Mouse (Mus musculus): ENCODE measurements around the gene Fbxl17.

Gene Fbxl17

DNA sequence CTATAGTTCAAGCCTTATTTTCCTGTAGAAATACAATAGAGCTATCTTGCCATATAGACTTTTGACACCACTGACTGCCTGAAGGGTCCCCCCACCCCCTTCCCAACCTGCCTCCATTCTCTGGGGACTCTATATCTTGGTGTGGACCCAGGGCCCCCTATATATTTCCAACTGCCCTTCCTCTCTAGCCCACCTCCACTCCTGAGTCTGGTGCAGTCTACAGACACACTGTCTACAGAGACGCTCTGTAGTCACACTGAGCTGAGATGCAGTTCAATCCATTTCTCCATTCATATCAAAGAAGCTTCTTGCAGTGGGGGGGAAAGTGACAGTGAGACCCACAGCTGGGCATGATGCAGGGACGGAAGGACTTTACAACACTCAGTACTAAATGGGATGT, 226.5 kb downstream of the Fbxl17 start:
- DNase-seq = no peak

DNA sequence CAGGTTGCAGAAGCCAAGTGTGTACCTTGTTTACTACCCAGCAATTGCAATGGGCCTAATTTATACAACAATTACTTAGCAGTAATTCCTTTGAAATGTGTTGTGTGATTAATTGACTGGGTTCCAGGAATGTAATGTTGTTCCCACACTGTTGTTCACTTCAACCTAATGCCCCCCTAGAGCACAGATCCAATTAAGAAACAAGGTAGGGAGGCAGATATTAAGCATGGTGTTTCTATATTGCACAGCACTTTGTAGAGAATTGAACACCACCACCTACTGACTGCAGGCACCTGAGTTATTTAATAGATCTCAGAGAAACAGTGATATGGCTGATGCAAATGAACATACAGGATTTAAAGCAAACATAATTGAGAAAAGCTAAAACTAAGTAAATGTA, 226.9 kb downstream of the Fbxl17 start:
- DNase-seq = no peak

DNA sequence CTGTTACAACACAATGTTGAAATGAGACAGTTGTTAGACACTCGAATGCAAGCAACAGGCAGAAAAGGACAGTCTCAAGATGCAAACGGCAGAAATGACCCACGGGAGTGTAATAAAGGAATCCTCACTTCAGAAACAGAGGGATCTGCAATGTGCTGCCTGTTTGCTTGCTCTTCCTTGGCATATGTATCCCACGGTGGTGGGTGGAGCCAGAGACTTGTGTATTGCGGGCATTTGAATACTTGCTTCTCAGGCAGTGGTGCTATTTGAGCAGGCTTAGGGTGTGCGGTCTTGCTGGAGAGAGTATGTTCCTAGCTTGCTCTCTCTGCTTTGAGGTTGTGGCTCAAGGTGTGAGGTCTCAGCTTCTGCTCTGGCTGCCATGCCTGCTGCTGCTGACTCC, 228.8 kb downstream of the Fbxl17 start:
- no peak for DNase-seq

DNA sequence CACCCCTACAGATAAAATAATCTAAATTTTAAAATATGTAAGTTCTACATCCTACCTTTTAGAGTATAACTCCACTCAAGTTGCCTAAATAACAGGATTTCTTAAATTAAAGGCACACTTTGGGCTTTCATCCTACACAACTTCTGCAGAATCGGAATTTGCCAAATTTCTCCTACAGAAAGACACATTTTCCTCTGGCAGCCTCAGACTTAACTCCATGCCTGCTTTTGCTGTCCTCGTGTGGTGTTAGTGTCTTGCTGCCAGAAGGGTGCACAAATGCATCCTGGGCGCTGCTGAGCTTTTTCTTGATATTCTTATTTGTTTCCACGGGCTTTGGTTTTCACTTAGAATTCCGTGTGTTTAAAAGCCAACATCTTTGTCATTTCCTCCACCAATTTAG, 229.3 kb downstream of the Fbxl17 start:
- no peak for DNase-seq

DNA sequence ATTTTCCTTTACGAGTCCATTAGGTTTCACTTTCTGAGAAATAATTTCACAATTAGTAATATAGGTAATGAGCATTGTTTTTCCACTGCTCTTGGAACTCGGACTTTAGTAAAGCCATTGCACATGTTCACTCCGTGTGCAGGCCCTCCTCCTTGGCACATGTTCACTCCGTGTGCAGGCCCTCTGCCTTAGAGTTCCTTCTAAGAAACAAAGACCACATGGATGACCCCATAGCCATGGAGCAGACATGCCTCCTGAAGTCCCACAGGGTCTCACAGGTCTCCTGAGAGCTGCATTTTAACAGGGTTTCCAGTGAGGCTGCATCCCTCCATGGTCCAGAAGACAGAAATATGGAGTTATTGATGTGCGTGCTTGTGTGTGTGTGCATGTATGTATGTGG, 237.1 kb downstream of the Fbxl17 start:
- no peak for DNase-seq

DNA sequence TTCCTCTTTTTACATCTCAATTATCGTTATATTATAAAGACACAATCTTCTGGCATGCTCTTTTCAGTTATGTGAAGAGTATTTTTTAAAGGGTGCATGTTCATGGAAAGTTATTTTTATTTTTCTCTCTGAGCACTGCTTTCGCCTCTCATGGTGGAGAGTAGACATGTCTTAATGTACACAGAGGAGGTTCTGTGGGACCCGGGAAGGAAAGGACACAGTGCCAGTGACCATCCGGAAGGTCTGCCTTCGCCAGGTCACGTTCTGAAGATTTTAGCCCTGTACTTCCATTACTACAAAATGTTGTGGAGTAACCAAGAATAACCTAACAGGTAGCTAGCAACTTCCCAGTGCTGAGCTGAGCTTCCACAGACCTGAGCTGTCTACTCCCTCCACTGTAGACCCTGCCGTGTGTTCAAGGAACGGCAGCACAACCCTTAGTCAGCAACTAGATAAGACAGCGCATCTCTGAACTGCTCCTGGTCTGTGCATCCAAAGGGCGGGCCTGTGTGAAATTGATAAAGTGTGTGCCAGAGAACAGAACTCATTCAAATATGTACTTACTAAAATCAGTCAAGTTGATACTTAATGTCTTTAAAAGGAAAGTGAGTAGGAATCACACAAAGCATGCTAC, 238.2 kb downstream of the Fbxl17 start:
- no peak for DNase-seq

DNA sequence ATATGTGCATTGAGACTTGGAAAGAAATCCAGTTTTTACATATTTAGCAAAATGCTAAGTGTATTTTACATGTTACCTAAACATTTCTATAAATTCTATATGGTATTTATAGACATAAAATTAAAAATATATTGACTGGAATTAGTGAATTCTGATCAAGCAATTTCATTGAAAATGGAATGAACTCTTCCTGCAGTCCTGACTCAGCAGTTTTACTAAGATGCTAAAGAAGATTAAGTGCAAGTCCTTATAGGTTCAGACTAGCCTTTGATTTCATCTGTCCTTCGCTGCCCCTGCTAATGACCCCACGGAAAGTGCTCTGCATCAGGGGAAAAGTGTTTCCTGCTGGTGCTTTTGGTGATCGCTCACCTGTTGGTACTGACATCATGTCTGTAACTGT, 240.7 kb downstream of the Fbxl17 start:
- no peak for DNase-seq

DNA sequence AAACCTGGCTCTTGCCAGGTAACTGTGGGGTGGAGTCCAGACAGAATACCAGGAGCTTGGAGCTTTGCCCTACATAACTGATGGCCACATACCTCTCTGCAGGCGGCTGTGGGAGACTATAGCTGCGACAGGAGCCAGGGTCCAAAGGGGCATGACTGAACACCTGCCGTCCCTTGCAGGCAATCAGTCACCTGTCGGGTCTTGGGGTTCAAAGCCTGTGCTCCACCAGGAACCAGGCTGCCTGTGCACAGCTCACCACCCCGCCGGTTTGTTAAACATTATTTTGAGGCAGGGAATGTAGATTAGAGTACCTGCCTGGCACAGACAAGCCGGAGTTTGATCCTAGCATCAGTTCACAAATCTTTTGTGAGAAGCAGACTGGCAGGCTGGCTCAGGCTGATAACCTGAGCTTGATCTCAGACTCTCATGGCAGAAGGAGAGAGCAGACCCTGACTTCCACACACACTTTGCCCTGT, 253.6 kb downstream of the Fbxl17 start:
- DNase-seq = peak; percentile 5 to 41

DNA sequence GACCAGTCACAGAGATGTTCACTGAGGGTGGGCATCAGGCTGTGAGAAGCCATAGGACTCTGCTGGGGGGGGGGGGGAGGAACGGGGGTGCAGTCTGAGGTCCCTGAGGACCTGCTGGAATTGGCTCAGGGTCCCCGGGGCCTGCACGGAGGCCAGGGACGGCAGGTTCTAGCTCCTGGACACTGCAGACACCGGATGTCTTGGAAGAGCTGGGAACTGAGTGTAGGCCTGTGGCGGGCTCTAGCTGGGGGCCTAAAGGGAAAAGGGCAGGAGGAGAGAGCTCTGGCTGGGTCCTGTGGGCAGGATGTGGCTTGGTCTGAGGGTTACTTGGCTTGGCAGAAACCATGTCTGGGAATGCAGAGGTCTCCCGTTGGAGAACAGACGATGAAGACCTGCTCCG, 254.3 kb downstream of the Fbxl17 start:
- DNase-seq = no peak

DNA sequence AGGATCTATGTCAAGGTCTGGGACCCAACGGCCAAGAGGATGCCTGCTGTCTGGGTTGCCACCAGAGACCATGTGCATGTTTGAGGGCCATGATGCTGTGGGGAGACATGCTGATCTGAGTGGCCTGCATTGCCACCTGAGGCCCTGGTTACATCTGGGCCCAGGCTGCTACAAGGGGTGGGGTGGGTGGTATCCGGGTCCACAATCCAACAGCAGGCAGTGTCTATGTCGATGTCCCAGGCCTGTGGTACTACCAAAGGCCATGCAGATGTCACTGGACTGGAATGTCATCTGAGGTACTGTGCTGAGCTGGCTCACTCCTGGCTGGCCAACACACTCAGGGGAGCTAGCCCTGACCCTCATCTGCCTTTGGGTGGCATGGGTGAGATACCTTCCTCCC, 257.1 kb downstream of the Fbxl17 start:
- no peak for DNase-seq

DNA sequence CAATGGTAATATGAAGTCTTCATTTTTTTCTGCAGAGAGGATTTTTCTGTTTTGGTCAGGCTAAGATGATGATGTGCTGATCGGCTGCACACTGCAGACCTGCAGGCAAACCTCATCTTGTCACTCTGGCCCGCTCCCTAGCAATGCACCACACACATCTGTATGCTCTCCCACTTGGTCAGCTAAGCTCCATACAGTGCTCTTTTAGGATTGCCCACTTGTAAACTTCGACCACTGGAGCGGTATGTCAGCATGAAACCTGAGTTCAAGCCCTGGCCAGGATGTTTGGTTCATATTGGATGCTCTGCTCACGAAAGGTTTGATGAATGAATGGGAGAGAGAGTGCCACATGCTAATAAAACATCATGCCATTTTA, 259.1 kb downstream of the Fbxl17 start:
- no peak for DNase-seq

DNA sequence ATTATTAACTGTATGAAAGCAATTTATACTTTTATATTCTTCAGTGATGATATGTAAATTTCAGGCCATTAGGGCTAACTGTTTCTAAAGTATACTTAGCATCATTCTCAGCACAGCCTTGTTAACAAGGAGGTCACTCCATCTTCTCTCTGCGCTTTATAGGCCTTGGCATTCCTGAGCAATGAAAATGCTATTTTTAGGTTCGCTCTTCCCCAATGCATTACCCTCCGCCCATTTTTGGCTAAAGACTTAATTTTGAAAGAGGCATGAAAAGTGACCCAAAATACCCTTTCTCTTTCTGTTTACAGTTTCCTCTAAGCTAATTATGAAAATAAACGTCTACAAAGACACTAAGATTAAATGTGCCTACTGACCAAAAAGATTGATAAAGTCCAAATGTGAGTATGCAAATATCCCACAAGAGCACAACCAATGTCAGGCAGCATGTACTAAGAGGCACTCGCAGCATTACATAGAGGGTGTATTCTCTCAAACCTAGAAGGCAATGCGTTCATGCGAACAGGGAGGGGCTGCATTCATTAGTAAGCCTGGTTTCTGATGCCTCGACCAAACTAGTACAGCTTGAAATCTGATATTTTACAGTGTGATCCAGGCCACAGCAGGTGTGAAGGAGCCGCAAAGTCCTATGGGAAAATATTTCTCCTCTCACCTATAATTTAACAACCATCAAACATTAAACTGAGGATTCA, 259.6 kb downstream of the Fbxl17 start:
- no peak for DNase-seq

DNA sequence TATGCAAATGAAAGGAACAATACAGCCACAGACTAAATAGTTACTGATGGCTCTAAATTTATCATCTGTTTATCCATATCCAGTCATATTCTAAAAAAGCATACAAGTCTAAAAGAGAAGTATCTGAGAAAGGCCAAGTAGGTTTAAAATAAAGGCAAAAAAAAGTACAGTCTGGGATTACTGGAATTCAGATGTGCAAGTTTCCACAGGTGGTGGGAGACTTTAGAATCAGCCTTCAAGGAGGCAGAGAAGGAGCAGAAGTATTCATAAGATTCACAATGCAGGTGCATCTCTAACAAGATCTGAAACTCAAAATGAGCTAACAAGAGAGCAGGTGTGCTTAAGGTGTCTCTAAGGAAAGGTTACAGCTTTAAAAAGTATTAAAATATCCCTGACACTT, 263.0 kb downstream of the Fbxl17 start:
- DNase-seq = no peak

DNA sequence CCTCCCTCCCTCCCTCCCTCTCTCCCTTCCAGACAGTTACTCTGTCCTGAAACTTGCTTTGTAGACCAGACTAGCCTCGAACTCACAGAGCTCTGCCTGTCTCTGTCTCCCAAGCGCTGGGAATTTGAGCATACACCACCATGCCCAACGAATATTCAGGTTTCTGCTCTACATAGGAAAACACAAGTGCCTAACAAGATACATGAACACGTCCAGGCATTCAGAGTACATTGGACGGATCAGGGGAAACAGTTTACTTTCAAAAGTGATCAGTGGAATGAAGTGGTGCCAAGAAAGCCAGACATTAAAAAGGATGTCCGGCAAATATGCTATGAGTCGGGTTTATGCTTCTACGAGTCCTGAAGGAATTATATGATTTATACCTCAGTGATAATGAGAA, 263.6 kb downstream of the Fbxl17 start:
- no peak for DNase-seq

DNA sequence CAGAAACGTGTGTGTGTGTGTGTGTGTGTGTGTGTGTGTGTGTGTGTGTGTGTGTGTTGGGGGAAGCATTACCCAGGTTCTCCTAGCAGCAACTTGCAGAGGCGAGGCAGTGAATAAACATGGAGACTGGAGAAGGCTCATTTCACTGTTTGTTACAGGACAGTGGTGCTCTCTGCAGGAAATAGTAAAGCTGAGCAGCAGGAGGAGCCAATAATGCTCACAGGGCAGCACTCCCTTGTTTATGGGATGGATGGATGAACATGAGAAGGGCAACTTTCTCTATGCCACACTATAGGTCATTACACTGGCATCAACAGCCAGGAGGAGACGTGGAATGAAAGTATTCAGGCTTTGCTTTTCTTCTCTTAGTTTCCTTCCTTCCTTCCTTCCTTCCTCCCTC, 264.0 kb downstream of the Fbxl17 start:
- no peak for DNase-seq

DNA sequence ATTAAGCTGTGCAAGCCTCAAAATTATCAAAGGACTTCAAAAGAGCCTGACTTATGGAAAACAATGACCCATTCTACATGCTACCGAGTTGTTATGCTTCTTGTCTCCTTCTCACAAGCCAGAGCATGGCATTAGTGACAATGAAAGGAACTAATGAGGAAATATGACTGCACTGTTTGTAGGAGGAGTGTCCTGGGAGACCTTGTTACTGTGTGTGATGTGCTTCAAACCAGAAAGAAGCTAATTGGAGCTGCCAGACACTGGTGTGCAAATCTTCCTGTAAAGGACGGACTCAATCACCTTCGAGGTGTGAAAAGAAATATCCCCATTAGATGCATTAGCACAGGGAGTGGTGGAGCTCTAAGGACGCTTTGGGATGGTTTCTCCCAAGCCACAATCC, 270.7 kb downstream of the Fbxl17 start:
- DNase-seq = no peak

DNA sequence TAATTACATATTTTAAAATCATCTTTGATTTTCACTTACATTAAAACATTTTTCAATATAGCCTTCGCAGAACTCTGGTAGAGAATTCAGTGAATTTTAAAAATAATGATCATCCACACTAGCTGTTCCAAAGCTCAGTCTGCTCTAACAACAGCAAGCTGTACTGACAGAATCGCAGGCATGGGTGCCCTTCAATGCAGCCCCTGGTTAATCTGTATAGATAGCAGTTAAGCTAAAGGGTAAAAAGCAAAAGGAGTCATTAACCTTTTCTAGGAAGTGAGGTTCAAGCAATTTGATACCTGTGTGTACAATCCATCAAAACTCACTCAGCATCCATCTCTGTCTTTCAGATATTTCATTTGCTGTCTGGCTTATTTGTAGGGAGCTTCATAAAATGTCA, 273.4 kb downstream of the Fbxl17 start:
- no peak for DNase-seq

DNA sequence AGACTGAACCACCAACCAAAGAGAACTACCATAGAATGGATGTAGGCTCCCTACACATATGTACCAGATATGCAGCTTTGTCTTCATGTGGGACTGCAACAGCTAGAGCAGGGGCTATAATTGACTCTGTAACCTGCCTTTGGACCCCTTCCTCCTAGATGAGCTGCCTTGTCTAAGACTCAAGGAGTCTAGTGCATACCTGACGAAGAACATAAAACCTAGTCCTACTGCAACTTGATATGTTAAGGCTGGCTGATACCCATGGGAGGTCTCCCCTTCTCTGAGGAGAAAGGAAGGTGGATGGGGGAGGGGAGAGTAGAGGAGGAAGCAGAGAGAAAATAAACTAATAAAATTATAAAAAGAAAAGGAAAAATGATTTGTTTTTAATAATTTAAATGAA, 273.9 kb downstream of the Fbxl17 start:
- DNase-seq = no peak

DNA sequence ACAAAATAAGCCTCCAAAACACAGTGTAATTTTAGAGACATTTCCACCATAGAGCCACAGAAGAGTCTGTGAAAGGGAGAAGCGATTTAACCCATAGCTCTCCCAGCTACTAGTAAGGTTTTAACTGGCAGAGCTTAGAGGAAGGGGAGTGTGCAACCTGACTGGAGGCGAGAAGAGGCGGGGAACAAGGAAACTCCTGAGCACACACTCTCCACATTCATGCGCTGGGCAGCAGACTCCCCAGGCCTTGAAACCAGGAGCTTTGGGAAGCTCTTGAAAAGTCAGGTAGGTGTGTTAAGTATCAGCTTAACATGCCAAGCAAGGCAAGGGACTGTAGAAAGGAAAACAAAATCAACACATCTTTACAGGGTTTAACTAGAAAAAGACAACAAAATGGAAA, 276.1 kb downstream of the Fbxl17 start:
- DNase-seq = no peak

DNA sequence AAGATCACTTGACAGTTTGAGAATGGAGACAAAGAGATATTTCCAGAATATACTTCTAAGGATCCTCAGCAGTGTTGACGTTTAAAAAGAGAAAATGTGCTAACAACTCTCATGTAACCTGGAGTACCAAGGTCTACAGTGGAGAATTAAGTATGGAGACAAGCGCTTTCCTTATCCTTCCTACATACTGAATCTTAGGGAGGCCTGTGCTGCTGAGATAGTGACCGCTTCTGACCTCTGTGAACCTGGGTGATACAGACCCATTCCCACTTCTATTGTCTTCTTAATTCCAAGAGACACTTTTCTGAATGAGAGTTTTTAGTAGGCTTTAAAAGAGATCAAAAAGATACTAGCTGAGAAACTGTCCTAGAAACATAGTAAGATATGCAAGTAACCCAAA, 278.2 kb downstream of the Fbxl17 start:
- no peak for DNase-seq

DNA sequence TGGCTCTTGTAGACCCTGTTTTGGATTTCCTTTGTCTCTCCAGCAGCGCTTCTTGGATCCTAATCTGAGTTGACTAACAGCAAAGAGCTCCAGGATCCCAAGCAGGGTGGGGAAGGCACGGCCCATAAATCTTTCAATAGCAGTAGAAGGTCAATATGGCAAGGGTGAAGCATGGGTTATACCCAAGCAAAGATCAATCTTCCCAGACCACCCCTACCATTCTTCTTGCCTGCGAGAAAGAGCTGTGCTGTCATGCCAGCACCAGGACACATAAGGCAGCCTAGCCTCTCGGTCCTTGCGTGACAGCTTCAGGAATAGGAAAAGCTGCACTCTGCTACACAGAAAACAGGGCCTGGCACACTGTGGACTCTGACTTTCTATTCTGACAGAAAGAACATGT, 279.0 kb downstream of the Fbxl17 start:
- DNase-seq = no peak

DNA sequence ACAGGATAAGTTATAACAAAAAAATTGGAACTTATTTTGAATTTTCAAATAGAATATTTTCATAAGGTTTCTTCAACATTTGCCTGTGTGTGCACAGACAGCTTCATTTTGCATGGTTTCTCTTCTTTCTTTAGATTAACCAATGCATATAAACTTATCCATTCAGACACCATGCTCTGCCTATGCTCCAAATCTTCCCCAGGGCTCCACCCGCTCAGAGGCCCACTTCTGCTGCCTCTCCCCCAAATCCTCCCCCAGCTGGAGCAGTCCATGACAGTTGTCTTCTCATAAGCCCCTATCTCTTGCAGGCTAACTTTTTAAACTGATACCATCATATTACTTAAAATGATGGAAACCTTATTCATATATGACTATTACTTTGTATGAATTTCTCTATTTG, 282.8 kb downstream of the Fbxl17 start:
- no peak for DNase-seq

DNA sequence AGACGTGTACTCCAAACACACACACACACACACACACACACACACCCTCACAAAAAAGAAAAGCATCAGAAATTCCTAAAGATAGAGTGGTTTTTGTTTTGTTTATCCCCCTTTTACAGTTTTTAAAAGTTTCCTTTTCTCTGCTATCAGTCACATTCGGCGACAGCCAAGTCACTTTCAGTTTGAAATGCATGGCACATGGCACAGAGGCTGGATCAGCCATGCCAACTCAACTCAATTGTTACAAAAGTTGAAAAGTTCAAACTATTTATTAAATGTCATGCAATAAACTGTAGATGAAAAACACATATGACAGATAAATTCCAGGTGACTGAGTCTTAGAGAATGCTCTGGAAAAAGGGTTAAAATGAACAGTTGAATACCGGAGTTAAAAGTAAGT, 287.8 kb downstream of the Fbxl17 start:
- no peak for DNase-seq

DNA sequence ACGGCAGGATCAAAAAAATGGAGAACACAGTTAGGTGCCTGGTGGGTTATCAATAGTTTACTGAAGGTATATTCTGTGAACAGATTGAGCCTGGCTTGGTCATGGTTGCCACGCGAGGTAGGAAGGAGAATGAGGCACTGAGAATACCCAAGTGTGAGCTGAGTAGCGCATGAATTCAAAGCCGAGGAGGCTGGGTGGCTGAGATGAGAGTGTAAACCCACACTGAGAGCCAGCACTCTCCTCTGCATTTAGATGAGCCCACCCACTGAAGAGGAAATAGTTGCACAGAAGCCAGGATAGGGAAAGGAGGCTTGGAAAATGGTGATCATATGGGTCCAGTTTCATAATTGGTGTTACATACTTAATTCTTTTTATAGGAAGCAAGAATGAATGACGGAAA, 290.7 kb downstream of the Fbxl17 start:
- no peak for DNase-seq

DNA sequence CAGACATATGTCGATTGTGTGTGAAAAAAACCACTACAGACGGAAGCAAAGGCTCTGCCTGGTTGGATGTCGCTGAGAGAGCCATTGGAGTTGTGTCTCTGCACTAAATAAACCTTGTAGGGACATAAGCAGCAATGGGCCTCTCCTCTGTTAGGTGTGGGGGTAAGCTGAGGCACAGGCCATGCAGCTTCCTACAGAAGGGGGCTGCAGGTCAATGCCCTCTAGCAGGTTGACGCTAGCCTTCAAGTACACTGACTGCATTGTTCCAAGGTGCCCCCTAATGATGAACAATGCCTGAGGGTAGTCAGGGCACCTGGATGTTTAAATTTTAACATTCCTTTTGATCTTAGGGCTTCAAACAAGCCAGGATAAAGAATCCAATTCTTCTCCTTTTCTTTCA, 291.5 kb downstream of the Fbxl17 start:
- DNase-seq = no peak

Measured in kidney, postnatal 25 days (tissue).